Mouse (Mus musculus) CD4-positive, CD25-positive, alpha-beta regulatory T cell, adult 4 months (primary cell): ENCODE data around the gene 0610030E20Rik. TPM values are rescaled to one million over a fixed set of nuclear protein-coding genes. Genes with fewer than 3 reads are reported as not detected.

Experiments used
- ATAC-seq: one replicate; pipeline ENCODE4 v1.8.0; 2017
- polyA plus RNA-seq, 2 experiments: library from polyadenylated mRNA; unstranded; fragments of 100-300 nt; shearing (Covaris generic); gene quantifications; one replicate each; pipeline ENCODE4 v1.2.1; 2017

The 0610030E20Rik gene
- polyA plus RNA-seq, 2 experiments from 2014 or later = 17.7 to 18.4 TPM

DNA sequence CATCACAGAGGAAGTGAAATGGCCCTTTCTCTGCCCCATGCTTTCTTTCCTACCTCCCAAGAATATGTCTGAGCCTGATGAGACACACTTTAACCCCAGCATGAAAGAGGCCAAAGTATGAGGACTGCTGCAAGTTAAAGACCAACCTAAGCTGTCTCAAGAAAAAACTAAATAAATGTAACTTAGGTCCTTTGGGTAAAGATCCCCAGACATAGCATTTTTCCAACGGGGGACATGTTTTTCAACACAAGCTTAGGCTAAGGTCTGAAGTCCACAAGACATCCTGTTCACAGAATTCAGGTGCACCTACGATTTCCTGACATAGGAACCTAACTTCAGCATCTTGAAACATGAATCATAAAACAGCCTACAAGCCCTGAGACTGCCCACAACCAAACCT, 3.1 kb downstream of the 0610030E20Rik start:
- no peak for ATAC-seq

DNA sequence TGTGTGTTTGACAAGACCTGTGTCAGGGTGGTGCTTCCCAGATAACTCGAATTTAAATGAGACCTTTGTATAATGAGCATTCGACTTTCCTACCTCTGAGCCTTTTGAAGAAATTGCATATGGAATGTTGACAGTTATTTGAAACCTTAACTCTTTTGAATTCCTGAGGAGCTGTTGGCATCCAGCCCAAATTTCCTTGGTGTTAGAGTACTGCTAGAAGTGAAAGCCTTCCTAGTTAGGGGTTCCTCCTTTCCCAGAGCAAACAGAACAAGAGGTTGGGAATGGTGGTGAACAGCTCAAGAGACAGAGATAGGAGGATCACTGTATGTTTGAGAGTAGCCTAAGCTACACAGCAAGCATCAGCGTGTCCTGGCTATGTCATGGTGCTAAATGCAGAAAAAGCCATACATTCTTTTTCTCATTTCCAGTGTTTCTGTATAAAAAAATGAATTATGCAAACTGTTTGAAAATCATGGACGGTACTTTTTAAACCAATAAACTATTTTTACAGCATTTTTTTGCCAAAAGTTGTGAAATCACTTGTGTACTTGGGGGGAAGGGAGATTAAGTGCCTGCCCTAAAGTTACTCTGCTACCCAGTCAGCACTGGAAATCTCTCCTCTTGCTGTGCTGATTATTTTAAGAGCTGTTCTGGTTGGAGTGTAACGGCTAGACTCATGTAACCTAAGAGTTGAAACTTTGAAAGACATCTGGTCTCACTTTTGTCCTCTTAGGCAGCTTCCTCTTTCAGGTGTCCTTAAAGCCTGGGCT, 5.7 kb downstream of the 0610030E20Rik start:
- ATAC-seq = no peak

DNA sequence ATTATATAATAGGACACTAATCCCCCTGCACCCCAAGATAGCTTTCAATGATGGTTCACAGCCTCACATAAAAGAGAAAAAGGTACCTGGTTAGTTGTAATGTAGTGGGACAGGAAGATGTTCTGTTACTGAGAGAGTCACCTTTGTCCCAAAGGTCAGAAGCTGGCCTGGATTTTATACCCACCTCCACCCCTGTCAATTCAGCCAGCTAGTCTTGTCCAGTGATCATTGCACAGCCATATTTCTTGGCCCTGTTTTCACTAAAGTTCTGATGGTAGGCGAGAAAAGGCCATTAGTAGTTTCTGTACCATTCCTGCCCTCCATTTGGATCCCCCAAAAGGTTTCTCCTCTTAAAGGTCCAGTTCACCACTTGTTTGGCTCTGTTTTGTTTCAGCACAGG, 6.9 kb downstream of the 0610030E20Rik start:
- ATAC-seq = no peak

DNA sequence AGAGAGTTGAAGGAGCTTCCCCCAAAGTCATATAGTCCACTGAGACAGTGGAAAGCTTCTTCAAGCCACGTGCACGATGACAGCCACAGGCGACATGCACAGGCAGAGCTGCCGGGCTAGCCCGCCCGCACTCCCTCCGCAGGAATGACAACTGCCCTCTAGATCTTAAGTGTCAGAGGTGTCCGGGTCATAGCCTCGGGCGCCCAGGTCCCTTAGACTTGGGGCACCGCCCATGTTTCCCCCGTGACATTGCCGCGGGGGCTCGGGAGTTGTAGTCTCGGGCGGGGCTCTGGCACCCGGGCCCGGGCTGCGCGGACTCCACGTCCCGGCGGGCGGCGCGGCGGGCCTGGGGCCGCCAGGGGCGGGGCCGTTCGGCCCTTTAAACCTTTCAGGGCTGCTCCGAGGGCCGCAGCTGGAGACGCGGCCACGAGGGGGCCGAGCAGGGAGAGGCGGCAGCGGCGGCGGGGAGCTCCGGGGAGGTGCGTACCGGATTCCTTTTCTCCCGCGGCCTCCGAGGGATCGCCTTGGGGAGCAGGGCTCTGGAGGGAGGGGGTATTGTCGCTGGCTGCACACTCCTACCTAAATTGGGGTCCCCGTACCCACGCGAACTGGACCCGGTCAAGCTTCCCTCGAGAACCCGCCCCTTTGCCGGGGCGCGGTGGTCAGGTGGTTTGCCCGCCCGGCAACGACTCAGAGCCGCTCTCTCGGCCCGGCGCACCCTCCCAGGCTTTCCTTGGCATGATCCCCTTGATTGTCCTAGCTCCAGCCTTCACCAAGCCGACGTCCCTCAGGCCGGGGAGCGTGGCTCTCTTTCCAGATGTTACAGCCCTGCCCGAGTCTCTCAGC, 8.2 kb downstream of the 0610030E20Rik start, which contains the start of gene Tmem150a:
Gene Tmem150a (plus strand): TSS at position 382 of the 846 bp plus-strand sequence.
- peak; percentile 53 for ATAC-seq

DNA sequence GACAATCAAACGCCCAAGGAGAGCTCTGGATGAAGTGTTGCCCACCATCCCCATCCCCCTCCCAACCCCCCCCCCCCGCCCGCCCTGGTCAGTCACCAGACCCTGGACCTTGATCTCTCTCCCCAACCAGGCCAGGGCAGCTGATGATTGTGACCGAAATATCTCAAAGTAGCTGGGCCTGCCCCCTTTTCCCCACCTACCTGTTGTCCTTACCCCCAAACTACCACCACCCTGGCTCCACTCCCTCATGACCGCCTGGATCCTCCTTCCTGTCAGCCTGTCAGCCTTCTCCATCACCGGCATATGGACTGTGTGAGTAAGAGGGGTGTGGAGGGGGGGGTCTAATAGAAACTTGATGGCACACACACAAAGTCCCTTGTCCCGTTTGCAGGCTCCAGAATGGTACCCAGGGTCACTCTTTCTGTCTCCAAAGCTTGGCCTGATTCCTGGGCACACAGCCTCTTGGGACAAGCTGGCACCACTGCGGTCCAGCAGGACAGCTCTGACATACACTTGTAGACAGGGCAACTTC, 8.9 kb downstream of the 0610030E20Rik start:
- no peak for ATAC-seq

DNA sequence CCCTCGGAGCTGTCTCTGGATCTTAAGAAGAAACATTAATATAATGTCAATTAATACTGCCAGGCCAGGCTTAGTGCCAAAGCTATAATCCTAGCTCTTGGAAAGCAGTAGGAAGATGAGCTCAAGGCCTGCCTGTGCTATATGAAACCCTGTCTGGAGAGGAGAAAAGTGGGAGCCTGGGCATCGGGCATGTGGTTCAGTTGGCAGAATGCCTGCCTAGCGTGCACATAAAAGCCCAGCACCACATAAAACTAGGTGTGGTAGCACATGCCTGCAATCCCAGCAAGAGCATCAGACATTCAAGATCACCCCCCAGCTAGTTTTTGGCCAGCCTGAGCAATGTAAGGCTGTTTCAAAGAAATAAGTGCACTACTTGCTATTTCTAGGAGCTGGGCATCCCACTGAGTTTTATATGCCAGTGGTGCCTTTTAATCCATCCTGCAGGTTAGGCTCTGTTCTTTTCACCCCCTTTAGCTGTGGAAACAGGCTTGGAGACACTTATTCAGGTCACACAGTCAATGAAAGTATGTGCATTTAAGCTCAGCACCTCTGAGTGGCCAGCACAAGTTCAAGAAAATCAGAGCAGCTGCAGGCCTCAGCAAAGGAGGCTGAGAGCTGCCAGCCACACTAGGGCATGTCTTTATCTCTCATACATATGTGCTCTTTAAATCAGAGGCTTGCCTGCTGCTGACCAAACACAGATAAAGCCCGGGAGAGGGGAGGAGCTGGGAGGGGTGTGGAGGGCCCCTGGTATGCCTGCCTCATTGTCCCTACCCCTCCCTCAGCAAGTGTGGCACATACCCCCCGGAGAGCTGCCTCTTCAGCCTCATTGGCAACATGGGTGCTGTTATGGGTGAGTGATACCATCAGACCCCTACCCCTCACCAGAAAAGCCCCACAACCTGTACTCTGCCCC, 10.3 kb downstream of the 0610030E20Rik start:
- no peak for ATAC-seq

DNA sequence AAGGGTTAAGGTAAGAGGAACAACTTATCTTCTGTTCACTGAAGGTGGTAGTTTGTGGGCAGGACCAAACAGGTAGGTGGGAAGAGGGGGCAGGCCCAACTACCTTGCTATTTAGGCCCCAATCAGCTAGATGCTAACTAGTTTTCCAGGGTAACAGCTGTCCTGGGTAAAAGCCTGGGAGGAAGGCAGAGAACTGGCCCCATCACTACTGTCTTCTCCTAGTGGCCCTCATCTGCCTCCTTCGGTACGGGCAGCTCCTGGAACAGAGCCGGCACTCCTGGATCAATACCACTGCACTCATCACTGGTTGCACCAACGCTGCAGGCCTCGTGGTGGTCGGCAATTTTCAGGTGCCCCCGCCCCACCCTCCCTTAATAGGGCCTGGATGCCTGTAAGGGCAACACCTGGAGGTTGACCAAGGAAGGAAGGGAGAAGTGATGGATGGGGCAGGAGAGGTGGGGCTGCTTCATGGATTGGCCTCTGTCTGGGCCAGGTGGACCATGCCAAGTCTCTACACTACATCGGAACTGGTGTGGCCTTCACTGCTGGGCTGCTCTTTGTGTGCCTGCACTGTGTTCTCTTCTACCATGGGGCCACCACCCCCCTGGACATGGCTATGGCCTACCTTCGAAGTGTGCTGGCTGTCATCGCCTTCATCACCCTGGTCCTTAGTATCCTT, 11.1 kb downstream of the 0610030E20Rik start:
- ATAC-seq = no peak

DNA sequence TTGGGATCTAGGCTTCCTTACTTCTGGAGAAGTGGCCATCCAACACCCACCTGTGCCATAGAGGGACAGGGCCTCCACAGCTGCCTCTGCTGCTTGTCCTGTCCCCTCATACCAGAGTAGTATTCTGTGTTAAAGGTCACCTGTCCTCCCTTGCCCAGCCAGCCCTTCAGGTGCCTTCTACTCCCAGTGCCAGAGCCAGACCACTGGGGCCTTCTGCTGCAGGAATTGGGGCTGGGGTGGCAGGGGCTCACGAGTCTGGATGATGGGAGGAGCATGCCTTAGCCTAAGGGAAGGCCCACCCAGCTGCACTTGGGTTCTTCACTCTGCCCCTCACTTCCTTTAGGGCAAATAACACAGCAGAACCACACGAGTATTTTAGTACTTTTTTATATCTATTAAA, 12.2 kb downstream of the 0610030E20Rik start:
- no peak for ATAC-seq

DNA sequence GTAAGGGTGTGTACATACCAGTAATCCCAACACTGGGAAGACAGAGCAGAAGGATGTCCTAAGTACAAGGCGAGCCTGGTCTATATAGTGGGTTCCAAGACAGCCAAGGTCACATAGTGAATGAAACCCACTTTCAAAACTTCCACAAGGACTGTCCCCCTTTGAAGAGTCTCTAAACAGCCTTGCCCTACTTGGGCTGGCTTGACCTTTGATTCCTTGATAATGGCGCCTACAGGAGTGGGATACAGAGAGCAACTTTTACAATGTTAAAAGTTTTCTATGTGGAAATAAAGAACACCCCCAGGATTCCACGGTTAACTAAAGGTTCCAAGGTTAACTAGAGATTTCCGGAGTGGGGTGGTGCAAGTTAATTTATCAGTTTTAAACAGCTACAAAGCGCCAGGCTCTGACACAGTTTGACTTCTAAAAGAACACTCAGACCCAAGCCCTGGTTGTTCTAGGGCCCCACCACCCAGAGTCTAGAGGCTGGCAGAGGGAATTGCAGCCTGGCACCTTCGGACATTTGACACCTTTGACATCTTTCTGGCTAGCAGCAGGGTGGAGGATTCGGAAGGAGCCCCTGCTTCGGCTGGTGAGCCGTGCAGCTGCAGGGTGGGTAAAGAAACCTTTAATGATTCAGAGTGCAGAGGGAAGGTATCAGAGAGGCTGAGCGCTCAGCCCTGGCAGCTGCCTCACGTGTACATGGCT, 12.9 kb downstream of the 0610030E20Rik start:
- no peak for ATAC-seq

DNA sequence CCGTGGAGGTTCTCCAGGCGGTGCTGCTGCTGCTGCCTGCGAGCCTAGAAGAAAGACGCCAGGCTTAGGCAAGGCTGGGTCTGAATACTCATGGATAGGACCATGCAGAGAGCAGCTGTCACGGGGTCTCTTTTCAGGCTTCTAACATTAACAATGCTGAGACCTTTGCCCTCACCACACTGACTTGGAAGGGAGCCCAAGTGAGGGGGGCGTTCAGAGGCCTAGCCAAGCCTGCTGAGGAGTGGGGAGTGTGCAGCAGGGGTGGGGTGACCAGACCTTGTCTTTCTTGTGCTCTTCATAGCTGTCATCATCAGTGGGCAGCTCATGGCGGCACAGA, 13.4 kb downstream of the 0610030E20Rik start:
- ATAC-seq = no peak

DNA sequence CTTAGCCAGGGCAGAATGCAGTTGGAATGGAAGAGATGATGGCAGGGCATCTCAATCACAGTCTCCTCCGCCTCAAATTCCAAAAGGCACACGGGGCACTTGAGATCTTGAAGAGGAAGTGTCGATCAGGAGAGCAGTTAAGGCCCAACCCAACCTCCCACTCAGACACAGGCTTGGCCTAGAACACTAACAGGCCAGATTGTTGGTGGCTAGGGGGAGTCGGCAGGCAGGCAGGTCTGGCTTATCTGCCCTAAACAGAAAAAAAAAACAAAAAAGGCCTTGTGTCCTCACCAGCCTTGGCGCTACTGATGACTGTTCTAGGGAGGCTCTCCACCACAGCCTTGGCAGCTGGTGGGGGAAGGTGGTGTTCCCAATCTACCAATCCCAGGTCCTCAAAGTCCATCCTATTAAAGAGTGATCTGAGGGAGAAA, 14.0 kb downstream of the 0610030E20Rik start:
- no peak for ATAC-seq

DNA sequence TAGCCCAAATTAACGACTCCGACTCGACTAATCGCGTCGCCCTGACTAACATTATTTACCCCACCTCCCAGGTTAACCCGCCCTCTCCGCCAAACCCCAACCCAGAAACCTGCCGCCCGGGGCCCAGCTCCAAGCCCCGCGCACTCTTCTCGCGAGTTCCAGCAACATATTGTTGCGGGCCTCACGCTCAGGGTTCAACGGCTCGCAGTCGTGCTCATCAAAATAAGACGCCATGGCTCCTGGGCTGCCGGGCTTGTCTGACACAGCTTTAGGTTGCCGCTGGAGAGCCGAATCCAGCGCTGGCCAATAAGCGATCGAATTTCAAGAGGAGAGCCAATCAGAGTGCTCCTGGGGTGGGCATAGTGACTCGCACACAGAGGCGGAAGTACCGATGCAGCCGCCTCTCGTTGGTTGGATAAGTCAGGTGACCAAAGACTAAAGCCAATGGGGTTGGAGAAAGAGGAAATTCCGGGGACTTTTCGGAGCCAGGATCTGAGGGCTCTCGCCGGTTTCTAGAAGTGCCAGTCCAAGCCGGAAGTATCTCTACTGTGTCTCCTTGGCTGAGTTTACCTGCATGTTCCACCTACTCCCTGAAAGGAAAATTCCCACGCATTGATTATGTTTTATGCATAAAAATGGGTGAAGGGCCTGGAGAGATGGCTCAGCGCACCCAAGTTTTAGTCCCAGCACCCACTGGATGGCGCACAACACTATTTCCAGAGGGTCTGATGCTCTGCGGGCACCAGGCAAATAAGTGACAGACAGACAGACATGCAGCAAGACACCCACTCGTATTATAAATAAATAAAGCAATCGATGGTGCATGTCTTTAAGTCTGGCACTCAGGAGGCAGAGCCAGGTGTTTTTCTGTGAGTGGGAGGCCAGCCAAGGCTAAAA, 15.3 kb downstream of the 0610030E20Rik start:
- peak; percentile 98 for ATAC-seq

DNA sequence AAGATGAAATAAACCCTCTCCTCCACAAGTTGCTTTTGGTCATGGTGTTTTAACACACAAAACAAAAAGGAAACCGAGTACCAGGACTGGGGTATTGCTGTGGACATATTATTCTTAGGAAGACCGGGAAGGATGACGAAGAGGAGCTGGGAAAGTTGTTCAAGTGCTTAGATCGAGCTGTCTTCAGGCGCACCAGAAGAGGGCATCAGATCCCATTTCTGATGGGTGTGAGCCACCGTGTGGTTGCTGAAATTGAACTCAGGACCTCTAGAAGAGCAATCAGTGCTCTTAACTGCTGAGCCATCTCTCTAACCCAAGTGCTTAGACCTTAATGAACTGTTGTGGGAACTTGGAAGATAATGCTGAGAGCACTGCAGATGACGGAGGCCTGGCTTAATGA, 16.9 kb downstream of the 0610030E20Rik start:
- no peak for ATAC-seq

DNA sequence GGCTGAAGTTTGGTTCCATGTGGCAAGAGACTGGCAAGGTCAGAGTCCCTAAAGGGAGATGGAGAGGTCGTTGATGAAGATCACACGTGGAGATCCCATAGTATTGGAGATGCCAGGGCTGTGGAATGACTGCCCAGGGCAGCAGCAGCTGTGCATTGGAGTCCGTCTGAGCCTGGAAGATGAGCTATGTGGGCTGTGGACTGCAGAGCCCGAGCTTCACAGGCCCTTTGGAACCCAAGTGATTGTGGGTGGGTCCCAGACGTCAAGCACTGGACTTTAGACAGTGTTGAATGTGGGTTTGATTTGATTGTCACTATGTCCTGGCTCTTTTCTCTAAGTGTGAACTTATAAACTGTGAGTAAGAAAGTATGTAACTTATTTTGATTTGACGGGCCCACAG, 17.9 kb downstream of the 0610030E20Rik start:
- ATAC-seq = no peak

DNA sequence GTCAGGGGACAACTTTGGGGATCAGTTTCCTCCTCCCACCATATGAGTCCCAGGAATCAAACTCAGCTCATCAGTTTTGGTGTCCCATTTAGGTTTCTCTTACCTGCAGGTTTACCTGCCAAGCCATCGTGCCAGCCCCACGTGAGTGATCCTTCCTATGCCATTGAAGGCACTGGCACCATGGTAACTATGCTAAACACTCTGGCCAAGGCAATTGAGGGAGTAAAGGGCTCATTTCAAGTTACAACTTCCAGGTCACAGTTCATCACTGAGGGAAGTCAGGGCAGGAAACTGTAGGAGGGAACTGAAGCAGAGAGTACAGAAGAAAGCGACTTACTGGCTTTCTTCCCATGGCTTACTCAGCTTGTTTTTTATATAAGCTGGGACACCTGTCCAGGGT, 19.2 kb downstream of the 0610030E20Rik start:
- no peak for ATAC-seq

DNA sequence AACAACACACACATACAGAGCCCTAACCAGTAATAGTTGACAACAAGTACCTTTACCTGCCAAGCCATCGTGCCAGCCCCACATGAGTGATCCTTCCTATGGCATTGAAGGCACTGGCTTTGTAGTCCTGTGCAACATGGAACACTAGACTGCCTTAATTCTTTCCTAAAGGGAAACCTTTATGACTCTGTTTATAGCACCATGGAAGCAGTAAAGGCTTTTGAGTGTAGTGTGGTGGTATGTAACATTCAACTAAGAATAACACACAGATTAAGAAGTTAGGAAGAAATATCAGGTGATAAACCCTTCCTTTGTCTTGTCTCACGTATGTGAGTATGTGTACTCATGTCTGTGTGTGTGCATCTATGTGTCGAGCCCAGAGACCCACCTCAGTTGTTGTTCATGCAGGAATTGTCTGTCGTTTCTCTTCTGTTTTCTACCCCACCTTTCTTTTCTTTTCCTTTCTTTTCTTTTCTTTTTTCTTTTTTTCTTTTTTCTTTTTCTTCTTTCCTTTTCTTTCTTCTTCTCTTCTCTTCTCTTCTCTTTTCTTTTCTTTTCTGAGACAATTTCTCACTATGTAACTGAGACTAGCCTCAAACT, 19.8 kb downstream of the 0610030E20Rik start, which contains the start of gene Rnf181:
Gene Rnf181 (minus strand): TSS at position 113 of the 600 bp plus-strand sequence.
- no peak for ATAC-seq

DNA sequence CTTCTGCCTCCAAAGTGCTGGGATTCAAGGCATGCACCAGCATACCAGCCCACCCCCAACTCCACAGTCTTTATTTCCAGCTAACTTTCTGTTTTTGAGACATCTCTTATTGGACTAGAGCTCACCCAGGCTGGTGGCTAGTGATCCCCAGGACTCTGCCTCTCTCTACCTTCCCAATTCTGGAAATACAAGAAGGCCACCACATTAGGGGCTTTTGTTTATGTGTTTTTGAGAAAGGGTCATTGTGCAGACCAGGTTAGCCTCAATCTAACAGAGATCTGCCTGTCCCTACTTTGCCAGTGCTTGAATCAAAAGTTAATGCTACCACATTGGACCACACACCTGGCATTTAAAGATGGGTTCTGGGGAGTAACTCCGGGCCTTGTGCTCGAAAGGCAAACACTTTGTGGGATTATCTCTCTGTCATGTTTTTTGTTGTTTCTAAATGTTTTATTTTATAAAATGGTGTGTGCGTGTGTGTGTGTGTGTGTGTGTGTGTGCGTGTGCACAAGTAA, 20.4 kb downstream of the 0610030E20Rik start:
- ATAC-seq = no peak

DNA sequence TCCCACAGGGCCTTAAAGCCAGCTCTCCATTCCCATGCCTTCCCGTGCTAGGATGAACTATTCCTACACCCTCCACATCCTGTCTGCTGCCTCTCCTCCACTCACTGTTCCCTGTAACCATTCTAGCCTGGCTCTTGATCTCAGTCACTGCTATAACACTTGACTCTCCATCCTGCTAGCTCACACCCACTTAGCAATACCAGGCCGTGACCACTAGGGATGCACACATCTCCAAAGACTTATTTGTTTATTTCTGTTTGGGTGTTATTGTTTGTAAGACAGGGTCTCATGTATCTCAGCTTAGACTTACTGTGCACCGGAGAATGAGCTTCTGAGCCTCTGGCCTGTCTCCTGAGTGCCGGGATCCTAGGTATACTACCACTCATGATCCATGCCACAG, 22.4 kb downstream of the 0610030E20Rik start:
- ATAC-seq = peak; percentile 62

DNA sequence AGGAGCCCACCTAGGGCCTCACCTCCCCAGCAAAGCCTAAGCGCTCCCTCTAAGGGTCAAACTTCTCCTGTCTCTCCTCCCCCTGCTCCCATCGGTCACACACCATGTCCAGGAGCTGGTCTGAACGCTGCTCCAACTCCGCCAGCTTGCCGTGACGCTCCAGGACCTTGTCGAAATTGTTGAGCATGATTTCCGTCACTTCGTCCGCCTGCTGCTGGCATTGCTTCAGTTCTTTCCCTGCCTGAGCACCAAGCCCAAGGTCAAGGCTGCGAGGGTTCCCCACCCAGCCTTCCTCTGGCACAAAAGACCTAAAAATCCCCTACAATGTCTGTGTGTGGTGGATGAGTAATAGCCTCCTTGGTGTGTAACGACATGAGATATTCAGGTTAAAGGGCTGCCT, 23.0 kb downstream of the 0610030E20Rik start:
- ATAC-seq = no peak
